ENCODE assay signal across 17 mouse cellular contexts in the genomic region with DNA sequence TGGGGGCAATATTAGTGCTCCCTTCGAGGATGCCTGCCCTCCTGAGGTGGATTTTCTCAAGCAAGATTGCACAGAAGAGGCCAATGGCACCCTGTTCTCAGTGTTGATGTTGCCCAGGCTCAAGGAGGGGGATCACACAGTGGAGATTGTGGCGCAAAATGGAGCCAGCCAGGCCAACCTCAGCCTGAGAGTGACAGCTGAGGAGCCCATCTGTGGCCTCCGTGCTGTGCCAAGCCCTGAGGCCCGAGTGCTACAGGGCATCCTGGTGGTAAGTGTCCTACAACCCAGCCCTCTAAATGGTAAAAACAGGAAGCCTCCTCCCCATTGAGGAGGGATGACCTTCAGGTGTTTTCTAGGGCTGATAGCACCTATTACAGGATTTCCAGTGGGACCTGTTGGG.
"Had no signal": no experiment of that assay in that cellular context is flagged by ENCODE, and none has a peak within 500 bp of the region (broad histone marks: within the 10 kb centered on the region; RNA-seq: fewer than 3 reads in every experiment).

No protein-coding gene starts in this region.

- DNase-seq: gastrocnemius, postnatal 14 days; gastrocnemius, postnatal 36 days; heart, adult 18-20 months; heart, postnatal 14 days; heart, postnatal 36 days; kidney, adult 11 months; kidney, adult 2 months; kidney, adult 9 months; kidney, postnatal 14 days; kidney, postnatal 36 days; layer of hippocampus, adult 9-11 months; layer of hippocampus, postnatal 36 days; left cerebral cortex, postnatal 4 days; lung, adult 18-20 months had no signal

- ATAC-seq: hindbrain, postnatal 0 days; intestine, embryonic 16.5 days; liver, embryonic 12.5 days had no signal
